Mouse (Mus musculus) heart, embryonic 14.5 days (tissue): ENCODE results near the gene Sdf2. TPM values are rescaled to one million over a fixed set of nuclear protein-coding genes. Genes with fewer than 3 reads are reported as not detected.

Experiments used
- ATAC-seq: fragments of 200-750 bp; cut with Nextera tagmentation; 2 replicates; pipeline ENCODE4 v1.8.0; 2017; ENCODE audit warnings: low read depth, moderate TSS enrichment; ENCODE audit not compliant: insufficient number of reproducible peaks, insufficient read depth, low FRiP score
- H3K27ac ChIP-seq, 2 experiments: fragments of 200-500 bp in 1 of 2; fragments of 300-500 bp in 1 of 2; sonication (generic) in 1 of 2; replicated peaks in 1 of 2; 2 replicates each; pipeline ENCODE4 v1.5.1; 2012 to 2014; ENCODE audit warnings: low read depth in 2 of 2, low read length in 2 of 2, control low read depth in 1 of 2, mild to moderate bottlenecking in 1 of 2, mixed read lengths in 1 of 2; ENCODE audit not compliant: control insufficient read depth in 1 of 2, insufficient read depth in 1 of 2
- H3K27me3 ChIP-seq: fragments of 300-500 bp; sonication (generic); 2 replicates; pipeline ENCODE4 v1.6.1; 2014; ENCODE audit warnings: mild to moderate bottlenecking, low read length, control low read depth; ENCODE audit not compliant: control insufficient read depth, insufficient read depth
- H3K36me3 ChIP-seq: fragments of 300-500 bp; sonication (generic); 2 replicates; pipeline ENCODE4 v1.6.1; 2014; ENCODE audit warnings: mild to moderate bottlenecking, control low read depth, low read length, mixed read lengths; ENCODE audit not compliant: control insufficient read depth, insufficient read depth
- H3K4me1 ChIP-seq, 2 experiments: fragments of 200-500 bp in 1 of 2; fragments of 300-500 bp in 1 of 2; sonication (generic) in 1 of 2; 2 replicates each; pipeline ENCODE4 v1.6.1; 2012 to 2014; ENCODE audit warnings: low read length in 2 of 2, control low read depth in 1 of 2, mixed read lengths in 1 of 2; ENCODE audit not compliant: control insufficient read depth in 2 of 2, insufficient read depth in 2 of 2
- H3K4me2 ChIP-seq: fragments of 300-500 bp; sonication (generic); 2 replicates; pipeline ENCODE4 v1.6.1; 2014; ENCODE audit warnings: mild to moderate bottlenecking, low read length
- H3K4me3 ChIP-seq, 2 experiments: fragments of 200-500 bp in 1 of 2; fragments of 300-500 bp in 1 of 2; sonication (generic) in 1 of 2; 2 replicates each; pipeline ENCODE4 v1.5.1; 2012 to 2014; ENCODE audit warnings: low read length in 2 of 2, mild to moderate bottlenecking in 2 of 2, control low read depth in 1 of 2, low read depth in 1 of 2, moderate library complexity in 1 of 2; ENCODE audit not compliant: control insufficient read depth in 1 of 2, insufficient read depth in 1 of 2
- H3K9ac ChIP-seq: fragments of 300-500 bp; sonication (generic); 2 replicates; pipeline ENCODE4 v1.6.1; 2014; ENCODE audit warnings: mild to moderate bottlenecking, low read length
- H3K9me3 ChIP-seq: fragments of 300-500 bp; sonication (generic); 2 replicates; pipeline ENCODE4 v1.6.1; 2016; ENCODE audit warnings: low read length, control low read depth; ENCODE audit not compliant: control insufficient read depth
- WGBS: fragments of 180-500 bp; shearing (Covaris S2); extraction: QIAGEN DNeasy Blood & Tissue Kit; methylation state at CpG from one replicate; pipeline ENCODE4 v1.1.7; 2014; 5-methylcytosine and 5-hydroxymethylcytosine counted together
- polyA plus RNA-seq: library from polyadenylated mRNA; unstranded; fragments of >200 nt; fragmentation: Nextera tagmentation; extraction: Ambion mirVana; gene quantifications from 2 replicates; pipeline ENCODE4 v1.2.1, GENCODE M21; 2014

Sdf2 gene
- polyA plus RNA-seq, 1 experiment from 2014 or later: 75.8 TPM

GRCm38 (mm10) chr11:78246318-78247011, 919 bp downstream of the Sdf2 start:
- Histone ChIP-seq H3K36me3 (peaks cover 17% of the 10 kb centered on the region), H3K4me3 (peak overlapping the region; percentile 90 to 94), H3K27ac (peak overlapping the region in 1 of 2 experiments; percentile 97; a peak in 2 of 4 replicates), H3K9ac (peak overlapping the region; percentile 97), H3K4me1 (peaks cover 2 to 21% of the 10 kb centered on the region in 2 experiments; a peak in 3 of 4 replicates), H3K27me3 (no peaks in the 10 kb centered on the region), H3K4me2 (peak overlapping the region; percentile 77), H3K9me3 (no peaks in the 10 kb centered on the region)
- WGBS: 50% methylated on average over 7 of the region's 7 CpGs
- no peak for ATAC-seq

GRCm38 (mm10) chr11:78247012-78247348, 1.4 kb downstream of the Sdf2 start:
- Histone ChIP-seq H3K9me3 (no peaks in the 10 kb centered on the region), H3K27me3 (no peaks in the 10 kb centered on the region), H3K4me2 (peak overlapping the region; percentile 77), H3K36me3 (peaks cover 22% of the 10 kb centered on the region), H3K27ac (no peak overlapping the region), H3K9ac (peak overlapping the region; percentile 97), H3K4me1 (peaks cover 2 to 21% of the 10 kb centered on the region in 2 experiments; a peak in 3 of 4 replicates), H3K4me3 (no peak overlapping the region)
- 47% methylated on average over 3 of the region's 3 CpGs for WGBS
- no peak for ATAC-seq

- WGBS: 69% methylated on average over 4 of the region's 4 CpGs
- H3K4me3 ChIP-seq: no peak overlapping the region
- H3K36me3 ChIP-seq: peaks cover 29% of the 10 kb centered on the region
Measured at GRCm38 (mm10) chr11:78247727-78248140, 2.2 kb downstream of the Sdf2 start.

GRCm38 (mm10) chr11:78256618-78257017, 11.1 kb downstream of the Sdf2 start:
- H3K9ac ChIP-seq: no peak overlapping the region
- ATAC-seq: no peak
- no peaks in the 10 kb centered on the region for H3K9me3 ChIP-seq
- H3K36me3 ChIP-seq: peaks cover 37% of the 10 kb centered on the region
- H3K4me2 ChIP-seq: no peak overlapping the region
- WGBS: 100% methylated on average over 1 of the region's 1 CpGs
- peaks cover 7% of the 10 kb centered on the region; the same call in 1 of the 2 replicates for H3K27me3 ChIP-seq
- H3K4me3 ChIP-seq: no peak overlapping the region
- H3K4me1 ChIP-seq: no peaks in the 10 kb centered on the region
- no peak overlapping the region for H3K27ac ChIP-seq

More at GRCm38 (mm10) chr11:78247727-78248140, 2.2 kb downstream of the Sdf2 start:
- H3K27ac ChIP-seq: no peak overlapping the region
- no peaks in the 10 kb centered on the region for H3K9me3 ChIP-seq
- H3K4me2 ChIP-seq: no peak overlapping the region
- H3K4me1 ChIP-seq: peaks cover 2 to 21% of the 10 kb centered on the region in 2 experiments; a peak in 3 of 4 replicates
- no peaks in the 10 kb centered on the region for H3K27me3 ChIP-seq
- H3K9ac ChIP-seq: no peak overlapping the region
- ATAC-seq: no peak

GRCm38 (mm10) chr11:78260489-78261258, 15.1 kb downstream of the Sdf2 start:
- Histone ChIP-seq H3K9me3 (no peaks in the 10 kb centered on the region), H3K4me1 (peaks cover 2 to 10% of the 10 kb centered on the region in 2 experiments; a peak in 3 of 4 replicates), H3K36me3 (peaks cover 32% of the 10 kb centered on the region), H3K27me3 (peaks cover 7% of the 10 kb centered on the region; the same call in 1 of the 2 replicates), H3K9ac (no peak overlapping the region), H3K4me3 (peak overlapping the region; percentile 26 to 87; a peak in 3 of 4 replicates), H3K27ac (no peak overlapping the region), H3K4me2 (peak overlapping the region; percentile 60)
- 95% methylated on average over 2 of the region's 2 CpGs for WGBS
- no peak for ATAC-seq

- Histone ChIP-seq H3K27ac (peak within 1 kb of the TSS; percentile 68 to 88), H3K4me3 (peak within 1 kb of the TSS; percentile 63 to 87), H3K4me2 (peak within 1 kb of the TSS; percentile 60), H3K27me3 (peaks cover 7% of the 10 kb centered on the region; the same call in 1 of the 2 replicates), H3K4me1 (peaks cover 2 to 10% of the 10 kb centered on the region in 2 experiments; a peak in 3 of 4 replicates), H3K9ac (peak within 1 kb of the TSS; percentile 82), H3K36me3 (peaks cover 39% of the 10 kb centered on the region), H3K9me3 (no peaks in the 10 kb centered on the region)
- ATAC-seq: peak; percentile 98
- WGBS: under 1% methylated on average over 104 of the region's 115 CpGs
Measured at GRCm38 (mm10) chr11:78261380-78262352, 16.1 kb downstream of the Sdf2 start, which contains the start of gene 2610507B11Rik. Gene 2610507B11Rik (plus strand): TSS chr11:78261752.

GRCm38 (mm10) chr11:78262550-78262949, 17.0 kb downstream of the Sdf2 start:
- Histone ChIP-seq H3K4me1 (peaks cover 2 to 10% of the 10 kb centered on the region in 2 experiments; a peak in 3 of 4 replicates), H3K4me3 (peak overlapping the region; percentile 63 to 87), H3K9ac (peak overlapping the region; percentile 82), H3K27ac (no peak overlapping the region), H3K36me3 (peaks cover 48% of the 10 kb centered on the region), H3K4me2 (peak overlapping the region; percentile 60), H3K27me3 (peaks cover 7% of the 10 kb centered on the region; the same call in 1 of the 2 replicates), H3K9me3 (no peaks in the 10 kb centered on the region)
- no peak for ATAC-seq
- WGBS: 5% methylated on average over 8 of the region's 8 CpGs
